Mouse (Mus musculus) olfactory bulb, adult 2 months (tissue): ENCODE results near the gene Galnt2.

Experiments used
- CTCF ChIP-seq: fragments of 200-500 bp; IDR thresholded peaks from 2 replicates; pipeline ENCODE4 v1.5.1; 2012; ENCODE audit warnings: low read depth, mild to moderate bottlenecking, low read length, moderate library complexity; ENCODE audit not compliant: insufficient read depth
- POLR2A ChIP-seq: fragments of 200-500 bp; IDR thresholded peaks from 2 replicates; pipeline ENCODE4 v1.6.1; 2012; ENCODE audit warnings: mild to moderate bottlenecking, low read depth, low read length, moderate library complexity; ENCODE audit not compliant: insufficient read depth

GRCm38 (mm10) chr8:124250255-124250654 is 19.1 kb downstream of the Galnt2 start:
- TF ChIP-seq POLR2A (no peak), CTCF (no peak)
